Mouse (Mus musculus): ENCODE measurements around the gene Lurap1l. TPM values are rescaled to one million over a fixed set of nuclear protein-coding genes. Genes with fewer than 3 reads are reported as not detected.
"Not testable (repeated sequence)": the region's sequence is repeated elsewhere in the genome, so short reads cannot be mapped to it uniquely, and the experiment has no call there.

Lurap1l gene
- total and polyA plus RNA-seq, 2 experiments from 2014 or later: 8.1 to 14.5 TPM

- H3K27me3 ChIP-seq (ENCODE audit: insufficient read depth, low read length): no peaks in the 10 kb centered on the region
- H3K36me3 ChIP-seq (ENCODE audit: insufficient read depth, low read length): no peaks in the 10 kb centered on the region
- ATAC-seq (ENCODE audit: low FRiP score) (peak; percentile 89), DNase-seq (ENCODE audit: low spot score) (peak; percentile 86)
- H3K9ac ChIP-seq (replicated peaks; ENCODE audit: low read length, poor library complexity, severe bottlenecking): peak overlapping the region; percentile 77
- TF ChIP-seq CTCF (IDR thresholded peaks at IDR 0.05): peak; percentile 79
- H3K4me3 ChIP-seq (ENCODE audit: low read depth, low read length): peak overlapping the region; percentile 64
- WGBS: under 1% methylated on average over 23 of the region's 27 CpGs
- H3K4me1 ChIP-seq (ENCODE audit: insufficient read depth, low read length): no peaks in the 10 kb centered on the region
- peak overlapping the region; percentile 86 for H3K27ac ChIP-seq (ENCODE audit: low read depth, low read length)
- no peaks in the 10 kb centered on the region for H3K9me3 ChIP-seq (ENCODE audit: low read length)
- H3K4me2 ChIP-seq (ENCODE audit: low read depth, low read length, poor library complexity, severe bottlenecking): peak overlapping the region; percentile 62
These were observed 1.5 kb downstream of the Lurap1l start for GRCm38 (mm10) chr4:80911706-80912540.

- DNase-seq (ENCODE audit: low spot score) (no peak), ATAC-seq (ENCODE audit: low FRiP score) (no peak)
- H3K36me3 ChIP-seq (ENCODE audit: insufficient read depth, low read length): no peaks in the 10 kb centered on the region
- WGBS: 77% methylated on average over 2 of the region's 2 CpGs
- H3K27me3 ChIP-seq (ENCODE audit: insufficient read depth, low read length): no peaks in the 10 kb centered on the region
- H3K9me3 ChIP-seq (ENCODE audit: low read length): no peaks in the 10 kb centered on the region
- no peaks in the 10 kb centered on the region for H3K4me1 ChIP-seq (ENCODE audit: insufficient read depth, low read length)
- TF ChIP-seq CTCF (IDR thresholded peaks at IDR 0.05): no peak
- H3K27ac ChIP-seq (ENCODE audit: low read depth, low read length): no peak overlapping the region
- no peak overlapping the region for H3K4me2 ChIP-seq (ENCODE audit: low read depth, low read length, poor library complexity, severe bottlenecking)
- H3K9ac ChIP-seq (replicated peaks; ENCODE audit: low read length, poor library complexity, severe bottlenecking): no peak overlapping the region
- no peak overlapping the region for H3K4me3 ChIP-seq (ENCODE audit: low read depth, low read length)
These were observed 4.8 kb downstream of the Lurap1l start for GRCm38 (mm10) chr4:80915211-80915610.

GRCm38 (mm10) chr4:80916695-80917094 lies 6.2 kb downstream of the Lurap1l start:
- TF ChIP-seq CTCF (IDR thresholded peaks at IDR 0.05): no peak
- Histone ChIP-seq H3K4me1 (ENCODE audit: insufficient read depth, low read length) (no peaks in the 10 kb centered on the region), H3K27me3 (ENCODE audit: insufficient read depth, low read length) (no peaks in the 10 kb centered on the region), H3K9ac (replicated peaks; ENCODE audit: low read length, poor library complexity, severe bottlenecking) (no peak overlapping the region), H3K4me2 (ENCODE audit: low read depth, low read length, poor library complexity, severe bottlenecking) (no peak overlapping the region), H3K4me3 (ENCODE audit: low read depth, low read length) (no peak overlapping the region), H3K9me3 (ENCODE audit: low read length) (no peaks in the 10 kb centered on the region), H3K36me3 (ENCODE audit: insufficient read depth, low read length) (no peaks in the 10 kb centered on the region), H3K27ac (ENCODE audit: low read depth, low read length) (no peak overlapping the region)
- DNase-seq (ENCODE audit: low spot score): no peak
- 66% methylated on average over 3 of the region's 3 CpGs for WGBS
- no peak for ATAC-seq (ENCODE audit: low FRiP score)

- DNase-seq (ENCODE audit: low spot score); H3K27ac ChIP-seq (ENCODE audit: low read depth, low read length); H3K9me3 ChIP-seq (ENCODE audit: low read length); H3K36me3 ChIP-seq (ENCODE audit: insufficient read depth, low read length); ATAC-seq (ENCODE audit: low FRiP score); H3K4me2 ChIP-seq (ENCODE audit: low read depth, low read length, poor library complexity, severe bottlenecking); H3K27me3 ChIP-seq (ENCODE audit: insufficient read depth, low read length); H3K4me3 ChIP-seq (ENCODE audit: low read depth, low read length); H3K9ac ChIP-seq (replicated peaks; ENCODE audit: low read length, poor library complexity, severe bottlenecking); H3K4me1 ChIP-seq (ENCODE audit: insufficient read depth, low read length): not testable (repeated sequence)
- 76% methylated on average over 1 of the region's 1 CpGs for WGBS
These were observed 6.7 kb downstream of the Lurap1l start for GRCm38 (mm10) chr4:80917128-80917527.

GRCm38 (mm10) chr4:80917812-80918211 lies 7.4 kb downstream of the Lurap1l start:
- Histone ChIP-seq H3K9me3 (ENCODE audit: low read length) (no peaks in the 10 kb centered on the region), H3K9ac (replicated peaks; ENCODE audit: low read length, poor library complexity, severe bottlenecking) (no peak overlapping the region), H3K36me3 (ENCODE audit: insufficient read depth, low read length) (no peaks in the 10 kb centered on the region), H3K4me3 (ENCODE audit: low read depth, low read length) (no peak overlapping the region), H3K27ac (ENCODE audit: low read depth, low read length) (no peak overlapping the region), H3K4me1 (ENCODE audit: insufficient read depth, low read length) (no peaks in the 10 kb centered on the region), H3K27me3 (ENCODE audit: insufficient read depth, low read length) (no peaks in the 10 kb centered on the region), H3K4me2 (ENCODE audit: low read depth, low read length, poor library complexity, severe bottlenecking) (no peak overlapping the region)
- 91% methylated on average over 3 of the region's 3 CpGs for WGBS
- no peak for ATAC-seq (ENCODE audit: low FRiP score)
- TF ChIP-seq CTCF (IDR thresholded peaks at IDR 0.05): no peak
- DNase-seq (ENCODE audit: low spot score): no peak

GRCm38 (mm10) chr4:80918526-80919129 lies 8.2 kb downstream of the Lurap1l start:
- Histone ChIP-seq H3K27ac (ENCODE audit: low read depth, low read length) (no peak overlapping the region), H3K9me3 (ENCODE audit: low read length) (no peaks in the 10 kb centered on the region), H3K9ac (replicated peaks; ENCODE audit: low read length, poor library complexity, severe bottlenecking) (no peak overlapping the region), H3K4me2 (ENCODE audit: low read depth, low read length, poor library complexity, severe bottlenecking) (no peak overlapping the region), H3K36me3 (ENCODE audit: insufficient read depth, low read length) (no peaks in the 10 kb centered on the region), H3K4me3 (ENCODE audit: low read depth, low read length) (no peak overlapping the region), H3K4me1 (ENCODE audit: insufficient read depth, low read length) (no peaks in the 10 kb centered on the region), H3K27me3 (ENCODE audit: insufficient read depth, low read length) (no peaks in the 10 kb centered on the region)
- WGBS: 59% methylated on average over 3 of the region's 3 CpGs
- ATAC-seq (ENCODE audit: low FRiP score): no peak
- DNase-seq (ENCODE audit: low spot score): no peak
- no peak for TF ChIP-seq CTCF (IDR thresholded peaks at IDR 0.05)

All from midbrain, postnatal 0 days (tissue).